Mouse (Mus musculus) hindbrain, embryonic 14.5 days (tissue): ENCODE measurements around the gene Tcf19. TPM values are rescaled to one million over a fixed set of nuclear protein-coding genes. Genes with fewer than 3 reads are reported as not detected.
"Not testable (repeated sequence)": the region's sequence is repeated elsewhere in the genome, so short reads cannot be mapped to it uniquely, and the experiment has no call there.

Experiments
- ATAC-seq: fragments of 200-750 bp; cut with Nextera tagmentation; 2 replicates; pipeline ENCODE4 v1.8.0; 2017; ENCODE audit warnings: moderate number of reproducible peaks, mild to moderate bottlenecking, moderate TSS enrichment, moderate library complexity; ENCODE audit not compliant: low FRiP score
- DNase-seq: peaks from one replicate; pipeline ENCODE4 v3.0.0-alpha.2; 2015; ENCODE audit warnings: low spot score
- H3K27ac ChIP-seq: fragments of 300-500 bp; sonication (generic); 2 replicates; pipeline ENCODE4 v1.5.1; 2014; ENCODE audit warnings: mild to moderate bottlenecking, moderate library complexity
- H3K27me3 ChIP-seq: fragments of 300-500 bp; sonication (generic); 2 replicates; pipeline ENCODE4 v1.6.1; 2014; ENCODE audit warnings: mild to moderate bottlenecking, low read length, mixed read lengths; ENCODE audit not compliant: control insufficient read depth, insufficient read depth
- H3K36me3 ChIP-seq: fragments of 300-500 bp; sonication (generic); replicated peaks from 2 replicates; pipeline ENCODE4 v1.6.1; 2014; ENCODE audit not compliant: control insufficient read depth, insufficient read depth
- H3K4me1 ChIP-seq: fragments of 300-500 bp; sonication (generic); replicated peaks from 2 replicates; pipeline ENCODE4 v1.6.1; 2014; ENCODE audit warnings: antibody characterized with exemption, low read length, mixed read lengths; ENCODE audit not compliant: control insufficient read depth, insufficient read depth
- H3K4me2 ChIP-seq: fragments of 300-500 bp; sonication (generic); replicated peaks from 2 replicates; pipeline ENCODE4 v1.6.1; 2014; ENCODE audit warnings: mild to moderate bottlenecking, moderate library complexity
- H3K4me3 ChIP-seq: fragments of 300-500 bp; sonication (generic); replicated peaks from 2 replicates; pipeline ENCODE4 v1.5.1; 2014; ENCODE audit warnings: mild to moderate bottlenecking, low read length
- H3K9ac ChIP-seq: fragments of 300-500 bp; sonication (generic); 2 replicates; pipeline ENCODE4 v1.6.1; 2014
- H3K9me3 ChIP-seq: fragments of 300-500 bp; sonication (generic); 2 replicates; pipeline ENCODE4 v1.6.1; 2016; ENCODE audit warnings: low read length; ENCODE audit not compliant: control insufficient read depth
- WGBS: fragments of 180-500 bp; shearing (Covaris S2); extraction: QIAGEN DNeasy Blood & Tissue Kit; methylation state at CpG from one replicate; pipeline ENCODE4 v1.1.7; 2014; 5-methylcytosine and 5-hydroxymethylcytosine counted together
- polyA plus RNA-seq: library from polyadenylated mRNA; unstranded; fragments of >200 nt; fragmentation: Nextera tagmentation; extraction: Ambion mirVana; gene quantifications from 2 replicates; pipeline ENCODE4 v1.2.1, GENCODE M21; 2014

The Tcf19 gene
- polyA plus RNA-seq, 1 experiment from 2014 or later, result 12.3 TPM

DNA sequence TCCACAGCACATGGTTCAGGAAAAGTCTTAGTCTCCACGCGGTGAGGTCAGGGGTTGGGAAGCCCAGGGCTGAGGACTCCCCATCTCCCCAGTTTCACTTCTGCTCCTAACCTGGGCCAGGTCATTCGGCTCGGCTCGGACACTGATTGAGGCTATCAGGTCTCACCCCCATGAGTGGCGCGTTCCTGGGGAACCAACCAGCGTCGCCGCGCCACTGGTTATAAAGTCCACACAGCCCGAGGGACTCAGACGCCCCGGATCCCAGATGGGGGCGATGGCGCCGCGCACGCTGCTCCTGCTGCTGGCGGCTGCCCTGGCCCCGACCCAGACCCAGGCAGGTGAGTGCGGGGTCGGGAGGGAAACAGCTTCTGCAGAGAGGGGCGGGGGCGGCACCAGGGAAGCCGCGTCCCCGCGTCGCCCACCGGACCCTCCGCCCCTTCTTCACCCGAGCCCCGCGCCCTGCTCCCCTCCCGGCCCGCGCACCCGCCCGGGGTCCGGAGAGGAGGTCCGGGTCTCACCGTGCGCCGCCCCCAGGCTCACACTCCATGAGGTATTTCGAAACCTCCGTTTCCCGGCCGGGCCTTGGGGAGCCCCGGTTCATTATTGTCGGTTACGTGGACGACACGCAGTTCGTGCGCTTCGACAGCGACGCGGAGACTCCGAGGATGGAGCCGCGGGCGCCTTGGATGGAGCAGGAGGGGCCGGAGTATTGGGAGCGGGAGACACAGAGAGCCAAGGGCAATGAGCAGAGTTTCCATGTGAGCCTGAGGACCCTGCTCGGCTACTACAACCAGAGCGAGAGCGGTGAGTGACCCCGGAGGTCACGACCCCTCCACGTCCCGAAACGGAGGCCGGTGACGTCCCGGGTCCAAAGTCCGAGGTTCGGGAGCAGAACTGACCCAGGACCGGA, 46.5 kb downstream of the Tcf19 start, which contains the start of gene H2-Q10:
Gene H2-Q10 (plus strand): TSS at position 248 of the 910 bp plus-strand sequence.
- Histone ChIP-seq H3K4me3 (peak within 1 kb of the TSS; percentile 41), H3K4me2 (peak within 1 kb of the TSS; percentile 61), H3K9me3 (no peaks in the 10 kb centered on the region), H3K9ac (peak within 1 kb of the TSS; percentile 39), H3K4me1 (0 out of 2 replicates have a peak, but pooled peaks cover 8% of the 10 kb centered on the region), H3K27ac (no peak within 1 kb of the TSS), H3K36me3 (no peaks in the 10 kb centered on the region), H3K27me3 (peaks cover 22% of the 10 kb centered on the region)
- WGBS, result under 1% methylated on average over 75 of the region's 80 CpGs
- ATAC-seq (no peak; the same call in 1 of the 2 replicates), DNase-seq (no peak)

DNA sequence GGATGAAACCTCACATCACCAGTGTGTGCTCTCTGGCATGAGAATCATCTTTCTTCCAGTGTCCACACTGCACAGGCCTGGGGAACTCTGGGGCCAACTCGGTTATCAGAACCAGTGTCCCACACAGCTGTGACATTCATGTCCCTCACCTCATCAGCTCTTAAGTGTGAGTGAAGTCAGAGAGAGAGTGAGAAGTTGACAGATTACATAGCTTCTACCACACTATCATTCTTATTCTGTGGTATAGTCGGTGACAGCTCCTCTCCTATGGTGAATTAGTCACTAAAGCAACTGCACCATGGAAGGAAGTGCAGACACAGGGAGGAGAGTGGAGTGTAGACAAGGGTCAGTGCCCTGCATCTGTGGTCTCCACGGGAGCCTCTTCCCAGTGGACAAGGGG, 47.7 kb downstream of the Tcf19 start:
- DNase-seq, H3K4me1 ChIP-seq, H3K9me3 ChIP-seq, H3K4me2 ChIP-seq, H3K4me3 ChIP-seq, H3K9ac ChIP-seq, ATAC-seq, H3K27ac ChIP-seq, H3K36me3 ChIP-seq: not testable (repeated sequence)
- H3K27me3 ChIP-seq, result peaks cover 22% of the 10 kb centered on the region
- WGBS, result 53% methylated on average over 3 of the region's 3 CpGs

DNA sequence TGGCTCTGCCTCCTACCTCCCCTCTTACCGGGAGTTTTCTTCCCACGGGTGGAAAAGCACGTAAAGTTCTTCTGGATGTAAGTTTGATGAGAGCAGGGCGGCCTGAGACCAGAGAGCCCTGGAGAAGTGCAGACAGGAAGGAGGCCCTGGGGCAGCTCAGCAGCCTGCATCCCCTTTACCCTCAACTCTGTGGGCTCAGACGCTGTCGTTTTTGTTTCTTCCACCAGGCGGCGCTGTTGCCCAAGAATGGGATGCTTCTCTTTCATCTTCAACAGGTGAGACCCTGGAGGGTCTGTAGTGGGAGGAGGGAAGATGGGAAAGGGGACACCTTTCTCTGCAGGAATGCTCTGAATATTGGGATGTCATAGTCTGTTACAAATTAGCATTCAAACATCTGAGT, 51.0 kb downstream of the Tcf19 start:
- ATAC-seq, H3K9ac ChIP-seq, H3K9me3 ChIP-seq, H3K27ac ChIP-seq, H3K4me2 ChIP-seq, H3K4me3 ChIP-seq, H3K4me1 ChIP-seq, H3K36me3 ChIP-seq: not testable (repeated sequence)
- WGBS, result 7% methylated on average over 8 of the region's 8 CpGs
- peak; percentile 42 for DNase-seq
- peaks cover 19% of the 10 kb centered on the region for H3K27me3 ChIP-seq

Other genes with a start within 250 kb of the Tcf19 start
- gene H2-Q1, start 196.4 kb downstream of the Tcf19 start, polyA plus RNA-seq, result 0.25 and 0.27 TPM in 2 replicates
- gene H2-Q2, start 174.6 kb downstream of the Tcf19 start, polyA plus RNA-seq, result 3.0 and 3.1 TPM in 2 replicates
- 0.59 and 0.74 TPM in 2 replicates for gene H2-Q4, start 137.2 kb downstream of the Tcf19 start, polyA plus RNA-seq
- gene H2-Q6, start 92.0 kb downstream of the Tcf19 start, polyA plus RNA-seq, result 0.44 and 0.71 TPM in 2 replicates
- 2.8 and 2.9 TPM in 2 replicates for gene H2-Q7, start 77.7 kb downstream of the Tcf19 start, polyA plus RNA-seq
- gene H2-Q10, start 46.7 kb downstream of the Tcf19 start, polyA plus RNA-seq, result not detected in 2 replicates
- gene Pou5f1, start 10.8 kb downstream of the Tcf19 start, polyA plus RNA-seq, result not detected in 2 replicates
- gene Cchcr1, start 276 bp upstream of the Tcf19 start, polyA plus RNA-seq, result 2.8 and 3.5 TPM in 2 replicates
- 0.26 and 0.72 TPM in 2 replicates for gene Psors1c2, start 16.4 kb upstream of the Tcf19 start, polyA plus RNA-seq
- 0.22 and 0.25 TPM in 2 replicates for gene Cdsn, start 35.3 kb upstream of the Tcf19 start, polyA plus RNA-seq
- gene 2300002M23Rik, start 50.6 kb upstream of the Tcf19 start, polyA plus RNA-seq, result not detected in 2 replicates
- not detected in 2 replicates for gene Sfta2, start 84.7 kb upstream of the Tcf19 start, polyA plus RNA-seq
- gene Gm9573, start 109.8 kb upstream of the Tcf19 start, polyA plus RNA-seq, result not detected in 2 replicates
- 0.09 TPM in 1 of 2 replicates, not detected in the other for gene Mucl3, start 126.9 kb upstream of the Tcf19 start, polyA plus RNA-seq
- 14.8 and 14.9 TPM in 2 replicates for gene Vars2, start 150.8 kb upstream of the Tcf19 start, polyA plus RNA-seq
- gene Gtf2h4, start 156.9 kb upstream of the Tcf19 start, polyA plus RNA-seq, result 21.3 and 22.8 TPM in 2 replicates
- gene Ddr1, start 187.8 kb upstream of the Tcf19 start, polyA plus RNA-seq, result 62.7 and 72.5 TPM in 2 replicates